Mouse (Mus musculus) liver, postnatal 0 days (tissue): ENCODE measurements around the gene Apc2.

Experiments used
- CTCF ChIP-seq: sonication (generic); IDR thresholded peaks from 2 replicates; pipeline ENCODE4 v1.5.1; 2016; ENCODE audit warnings: antibody characterized with exemption, low read depth
- EP300 ChIP-seq: IDR thresholded peaks from 2 replicates; pipeline ENCODE4 v1.6.1; 2016; ENCODE audit warnings: antibody characterized with exemption, low read depth, mild to moderate bottlenecking

DNA sequence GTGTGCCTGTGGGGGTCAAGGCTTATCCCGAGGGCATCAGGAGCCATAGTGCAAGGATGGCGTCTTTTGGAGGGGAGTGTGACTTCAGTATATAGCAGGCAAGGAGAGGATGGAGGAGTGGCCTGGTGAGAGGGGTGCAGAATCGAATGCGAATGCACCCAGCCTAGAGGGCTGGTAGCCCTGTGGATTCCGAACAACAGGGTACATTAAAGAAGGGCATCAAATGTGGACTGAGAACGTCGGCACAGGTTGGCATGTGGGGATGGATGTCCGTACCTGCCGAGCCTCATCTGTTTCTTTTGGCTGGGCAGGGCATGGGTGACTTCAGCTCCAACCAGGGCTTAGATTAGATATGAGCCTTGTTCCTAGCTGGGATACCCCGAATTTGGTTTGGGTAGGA, 4.0 kb downstream of the Apc2 start:
- TF ChIP-seq CTCF (no peak), EP300 (no peak)
